Comparison of ENCODE assay signal across 9 mouse cellular contexts in the genomic region with DNA sequence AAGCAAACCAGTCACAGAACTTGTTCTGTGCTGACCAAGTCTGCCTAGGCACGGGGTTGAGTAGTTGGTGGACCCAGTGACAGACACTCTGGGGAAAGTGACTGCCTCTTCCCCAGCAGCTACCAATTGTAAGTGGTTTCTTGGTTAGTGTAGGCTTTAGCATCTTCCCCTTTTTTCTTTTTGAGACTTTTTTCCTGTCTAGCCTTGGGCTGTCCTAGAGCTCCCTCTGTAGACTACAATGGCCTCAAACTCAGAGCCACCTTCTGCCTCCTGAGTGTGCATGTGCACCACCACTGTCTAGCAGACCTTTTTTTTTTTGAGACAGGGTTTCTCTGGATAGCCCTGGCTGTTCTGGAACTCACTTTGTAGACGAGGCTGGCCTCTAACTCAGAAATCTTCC. TPM values are rescaled to one million over a fixed set of nuclear protein-coding genes. Genes with fewer than 3 reads are reported as not detected.
DNase-seq lines count a peak whose midpoint lies in the region; ATAC-seq and TF ChIP-seq lines count a peak whose summit lies in the region.
"Had no signal": no experiment of that assay in that cellular context is flagged by ENCODE, and none has a peak within 500 bp of the region (broad histone marks: within the 10 kb centered on the region; RNA-seq: fewer than 3 reads in every experiment).

No protein-coding gene starts in this region.

- TF ChIP-seq POLR2A in cortical plate, adult 2 months (IDR thresholded peaks at IDR 0.05; ENCODE audit: extremely low read depth, insufficient read depth, low read length) = no peak

- no peaks in the 10 kb centered on the region for H3K4me1 ChIP-seq in forebrain, postnatal 0 days (ENCODE audit: insufficient read depth)
- no peaks in the 10 kb centered on the region for H3K4me1 ChIP-seq in forebrain, embryonic 14.5 days (ENCODE audit: control insufficient read depth, insufficient read depth, low read length)
- peaks cover 8% of the 10 kb centered on the region for H3K4me1 ChIP-seq in cortical plate, adult 2 months (ENCODE audit: control insufficient read depth, insufficient read depth, low read length)
- H3K4me1 ChIP-seq in forebrain, embryonic 16.5 days (replicated peaks; ENCODE audit: control insufficient read depth, insufficient read depth, low read length) = 0 out of 2 replicates have a peak, but pooled peaks cover 3% of the 10 kb centered on the region

- no peaks in the 10 kb centered on the region for H3K27me3 ChIP-seq in forebrain, postnatal 0 days (ENCODE audit: insufficient read depth, low read length)
- H3K27me3 ChIP-seq in forebrain, embryonic 14.5 days (replicated peaks; ENCODE audit: control insufficient read depth, insufficient read depth, low read length) = no peaks in the 10 kb centered on the region
- H3K27me3 ChIP-seq in forebrain, embryonic 16.5 days (replicated peaks; ENCODE audit: control insufficient read depth, insufficient read depth, low read length) = no peaks in the 10 kb centered on the region
- H3K27me3 ChIP-seq: neural tube, embryonic 12.5 days had no signal

- no peaks in the 10 kb centered on the region for H3K9me3 ChIP-seq in forebrain, postnatal 0 days (ENCODE audit: low read length)
- H3K9me3 ChIP-seq in forebrain, embryonic 14.5 days (replicated peaks; ENCODE audit: control insufficient read depth, low read length) = no peaks in the 10 kb centered on the region
- no peaks in the 10 kb centered on the region for H3K9me3 ChIP-seq in forebrain, embryonic 16.5 days (ENCODE audit: control insufficient read depth, low read length)
- H3K9me3 ChIP-seq: neural tube, embryonic 12.5 days had no signal

- no peak overlapping the region for H3K9ac ChIP-seq in forebrain, postnatal 0 days
- no peak overlapping the region for H3K9ac ChIP-seq in forebrain, embryonic 14.5 days (ENCODE audit: low read length)
- H3K9ac ChIP-seq in forebrain, embryonic 16.5 days (replicated peaks; ENCODE audit: low read depth, low read length) = no peak overlapping the region
- H3K9ac ChIP-seq: neural tube, embryonic 12.5 days had no signal

- H3K36me3 ChIP-seq in forebrain, postnatal 0 days (ENCODE audit: insufficient read depth) = no peaks in the 10 kb centered on the region
- H3K36me3 ChIP-seq in forebrain, embryonic 14.5 days (ENCODE audit: control insufficient read depth, insufficient read depth, low read length) = no peaks in the 10 kb centered on the region
- no peaks in the 10 kb centered on the region for H3K36me3 ChIP-seq in forebrain, embryonic 16.5 days (ENCODE audit: control insufficient read depth, insufficient read depth)
- H3K36me3 ChIP-seq: neural tube, embryonic 12.5 days had no signal

- H3K4me3 ChIP-seq in forebrain, postnatal 0 days (ENCODE audit: low read depth, low read length) = no peak overlapping the region
- H3K4me3 ChIP-seq in forebrain, embryonic 14.5 days (ENCODE audit: low read depth, low read length) = no peak overlapping the region
- no peak overlapping the region for H3K4me3 ChIP-seq in cortical plate, adult 2 months (ENCODE audit: insufficient read depth, low read length)
- no peak overlapping the region for H3K4me3 ChIP-seq in forebrain, embryonic 16.5 days (replicated peaks; ENCODE audit: low read length)
- H3K4me3 ChIP-seq: neural tube, embryonic 12.5 days had no signal

- TF ChIP-seq CTCF in forebrain, postnatal 0 days (IDR thresholded peaks at IDR 0.05; ENCODE audit: low read depth) = peak; percentile 20; the same call in 1 of the 2 replicates
- peak; percentile 35 for TF ChIP-seq CTCF in cortical plate, adult 2 months (IDR thresholded peaks at IDR 0.05; ENCODE audit: extremely low read depth, insufficient read depth, low read length)

- no peak for ATAC-seq in forebrain, postnatal 0 days
- no peak for ATAC-seq in forebrain, embryonic 14.5 days
- ATAC-seq in forebrain, embryonic 16.5 days = no peak

- DNase-seq in forebrain, postnatal 0 days = no peak
- DNase-seq in forebrain, embryonic 14.5 days (ENCODE audit: low spot score) = no peak
- DNase-seq in 3T3-L1 (ENCODE audit: low read depth, low spot score) = peak; percentile 60
- DNase-seq in lung, postnatal 36 days = peak; percentile 52
- no peak for DNase-seq in layer of hippocampus, adult 8-10 months (ENCODE audit: low spot score in 2 of 2)
- no peak for DNase-seq in cerebellum, adult 18-20 months

- WGBS in forebrain, postnatal 0 days = 95% methylated on average over 2 of the region's 2 CpGs
- 89% methylated on average over 2 of the region's 2 CpGs for WGBS in forebrain, embryonic 14.5 days
- WGBS in forebrain, embryonic 16.5 days = 85% methylated on average over 2 of the region's 2 CpGs

- H3K4me2 ChIP-seq in forebrain, postnatal 0 days (ENCODE audit: low read depth) = no peak overlapping the region
- no peak overlapping the region for H3K4me2 ChIP-seq in forebrain, embryonic 14.5 days (ENCODE audit: low read length)
- H3K4me2 ChIP-seq in forebrain, embryonic 16.5 days (ENCODE audit: low read length) = no peak overlapping the region
- H3K4me2 ChIP-seq: neural tube, embryonic 12.5 days had no signal

- no peak overlapping the region for H3K27ac ChIP-seq in forebrain, postnatal 0 days (ENCODE audit: low read depth, low read length)
- no peak overlapping the region for H3K27ac ChIP-seq in forebrain, embryonic 14.5 days (ENCODE audit: low read depth, low read length)
- H3K27ac ChIP-seq in cortical plate, adult 2 months (ENCODE audit: insufficient read depth, low read length) = no peak overlapping the region
- H3K27ac ChIP-seq in forebrain, embryonic 16.5 days (ENCODE audit: low read length) = no peak overlapping the region
- H3K27ac ChIP-seq: neural tube, embryonic 12.5 days had no signal

RNA-seq across cellular contexts. Expression of a gene that starts 15.8 kb away (rescaled TPM):
- total RNA-seq in forebrain, postnatal 0 days (2014; rRNA removed) = 43.2 and 51.3 TPM in 2 replicates
- polyA plus RNA-seq in forebrain, postnatal 0 days (2015; fragmentation: Nextera tagmentation; extraction: Ambion mirVana) = not detected in 2 replicates
- 4.5 and 7.4 TPM in 2 replicates for polyA plus RNA-seq in forebrain, embryonic 14.5 days (2014; fragmentation: Nextera tagmentation; extraction: Ambion mirVana)
- polyA plus RNA-seq in cortical plate, adult 2 months (2012; rRNA removed) = 22.0 and 23.9 TPM in 2 replicates
- 10 to 100 TPM in 1 of 4 experiments, 1 to 10 TPM in 2, under 1 TPM in 1; 0.17 to 15.1 (median 6.6) TPM for total RNA-seq in layer of hippocampus, adult 8-10 months (2022)
- polyA plus RNA-seq in forebrain, embryonic 16.5 days (2015; fragmentation: Nextera tagmentation; extraction: Ambion mirVana) = 3.1 and 4.7 TPM in 2 replicates
- polyA plus RNA-seq: neural tube, embryonic 12.5 days had no signal

RNA-seq across cellular contexts. Expression of a gene that starts 16.3 kb away (rescaled TPM):
- total RNA-seq in forebrain, postnatal 0 days (2014; rRNA removed) = 68.1 and 77.3 TPM in 2 replicates
- polyA plus RNA-seq in forebrain, postnatal 0 days (2015; fragmentation: Nextera tagmentation; extraction: Ambion mirVana) = 89.6 and 106 TPM in 2 replicates
- polyA plus RNA-seq in forebrain, embryonic 14.5 days (2014; fragmentation: Nextera tagmentation; extraction: Ambion mirVana) = 94.2 and 119 TPM in 2 replicates
- polyA plus RNA-seq in cortical plate, adult 2 months (2012; rRNA removed) = 75.6 and 81.9 TPM in 2 replicates
- 10 to 100 TPM; 82.7 to 98.6 (median 89.4) TPM for total RNA-seq in layer of hippocampus, adult 8-10 months (2022)
- polyA plus RNA-seq in forebrain, embryonic 16.5 days (2015; fragmentation: Nextera tagmentation; extraction: Ambion mirVana) = 158 TPM in 2 replicates

Comparison
In these comparisons a context has a peak if more than half of its experiments do, and no peak if none do; other contexts are left out.
1. DNase-seq: peak in 3T3-L1 (single experiment) and lung, postnatal 36 days (single experiment); none in forebrain, postnatal 0 days (single experiment), forebrain, embryonic 14.5 days (single experiment), layer of hippocampus, adult 8-10 months (0 of 2) and cerebellum, adult 18-20 months (0 of 2).